Mouse (Mus musculus): ENCODE results near the gene Zfp346. TPM values are rescaled to one million over a fixed set of nuclear protein-coding genes. Genes with fewer than 3 reads are reported as not detected.

Zfp346 gene
- polyA plus RNA-seq (2012; fragmentation: generic; extraction: Trizol) = 64.0 TPM

GRCm38 (mm10) chr13:55105045-55105952 is at the start of gene Zfp346:
Gene Zfp346, plus strand, starts transcription at chr13:55105311.
- TF ChIP-seq POLR2AphosphoS2 (IDR thresholded peaks at IDR 0.05; ENCODE audit: insufficient read length, low read depth) = peak; percentile 98
- peak; percentile 95 for TF ChIP-seq POLR2A (IDR thresholded peaks at IDR 0.05; ENCODE audit: insufficient read length, low read depth)
- no peak for TF ChIP-seq TCF3 (IDR thresholded peaks at IDR 0.05; ENCODE audit: insufficient read length, low read depth)
- TF ChIP-seq REST (IDR thresholded peaks at IDR 0.05; ENCODE audit: insufficient read depth, insufficient read length) = peak; percentile 5
- TF ChIP-seq MAX (IDR thresholded peaks at IDR 0.05; ENCODE audit: low read depth) = no peak
- peak within 1 kb of the TSS; percentile 92 for H3K4me3 ChIP-seq
- peak within 1 kb of the TSS; percentile 99 for H3K4me2 ChIP-seq (ENCODE audit: low read depth)
- H3K36me3 ChIP-seq (ENCODE audit: control insufficient read depth, insufficient read depth) = no peaks in the 10 kb centered on the region
- no peaks in the 10 kb centered on the region for H3K27me3 ChIP-seq (ENCODE audit: control insufficient read depth, insufficient read depth, insufficient read length)
- H3K79me2 ChIP-seq (ENCODE audit: control insufficient read depth, insufficient read depth) = peaks cover 45% of the 10 kb centered on the region
- peak within 1 kb of the TSS; percentile 64 for H3ac ChIP-seq (ENCODE audit: control insufficient read depth, insufficient read length)

- H3ac ChIP-seq (ENCODE audit: control insufficient read depth, insufficient read length) = no peak overlapping the region
- peaks cover 32% of the 10 kb centered on the region for H3K36me3 ChIP-seq (ENCODE audit: control insufficient read depth, insufficient read depth)
- H3K4me3 ChIP-seq = no peak overlapping the region
- no peak overlapping the region for H3K4me2 ChIP-seq (ENCODE audit: low read depth)
- no peak for TF ChIP-seq E2F4 (IDR thresholded peaks at IDR 0.05; ENCODE audit: insufficient read depth)
- no peak for TF ChIP-seq MYOG (IDR thresholded peaks at IDR 0.05; ENCODE audit: control insufficient read depth in 1 of 3, insufficient read depth in 1 of 3, insufficient read length in 2 of 3, low read depth in 2 of 3)
- TF ChIP-seq MAX (IDR thresholded peaks at IDR 0.05; ENCODE audit: low read depth) = no peak
- TF ChIP-seq SRF (IDR thresholded peaks at IDR 0.05; ENCODE audit: control insufficient read depth, insufficient read length, low read depth) = no peak
- TF ChIP-seq USF1 (IDR thresholded peaks at IDR 0.05; ENCODE audit: low read depth) = no peak
- TF ChIP-seq TCF12 (IDR thresholded peaks at IDR 0.05; ENCODE audit: insufficient read depth, poor library complexity, severe bottlenecking) = no peak
- no peak for TF ChIP-seq TCF3 (IDR thresholded peaks at IDR 0.05; ENCODE audit: insufficient read length, low read depth)
- no peak for TF ChIP-seq MYOD1 (IDR thresholded peaks at IDR 0.05; ENCODE audit: control insufficient read depth in 1 of 3, insufficient read length in 2 of 3, low read depth in 2 of 3)
- TF ChIP-seq POLR2A (IDR thresholded peaks at IDR 0.05; ENCODE audit: insufficient read length, low read depth) = no peak
- TF ChIP-seq REST (IDR thresholded peaks at IDR 0.05; ENCODE audit: insufficient read depth, insufficient read length) = no peak
- no peak for TF ChIP-seq POLR2AphosphoS2 (IDR thresholded peaks at IDR 0.05; ENCODE audit: insufficient read length, low read depth)
- no peak for TF ChIP-seq CEBPB (IDR thresholded peaks at IDR 0.05; ENCODE audit: insufficient read depth, poor library complexity, severe bottlenecking)
- no peaks in the 10 kb centered on the region for H3K79me2 ChIP-seq (ENCODE audit: control insufficient read depth, insufficient read depth)
- H3K27me3 ChIP-seq (ENCODE audit: control insufficient read depth, insufficient read depth, insufficient read length) = no peaks in the 10 kb centered on the region
Measured at GRCm38 (mm10) chr13:55058042-55058441, 47.1 kb upstream of the Zfp346 start.

- Histone ChIP-seq H3K36me3 (ENCODE audit: control insufficient read depth, insufficient read depth) (peaks cover 5% of the 10 kb centered on the region), H3K4me2 (ENCODE audit: low read depth) (no peak overlapping the region), H3K4me3 (no peak overlapping the region), H3ac (ENCODE audit: control insufficient read depth, insufficient read length) (no peak overlapping the region), H3K79me2 (ENCODE audit: control insufficient read depth, insufficient read depth) (no peaks in the 10 kb centered on the region), H3K27me3 (ENCODE audit: control insufficient read depth, insufficient read depth, insufficient read length) (no peaks in the 10 kb centered on the region)
- TF ChIP-seq CEBPB (IDR thresholded peaks at IDR 0.05; ENCODE audit: insufficient read depth, poor library complexity, severe bottlenecking) = no peak
- no peak for TF ChIP-seq E2F4 (IDR thresholded peaks at IDR 0.05; ENCODE audit: insufficient read depth)
- TF ChIP-seq MAX (IDR thresholded peaks at IDR 0.05; ENCODE audit: low read depth) = no peak
- TF ChIP-seq POLR2AphosphoS2 (IDR thresholded peaks at IDR 0.05; ENCODE audit: insufficient read length, low read depth) = no peak
- TF ChIP-seq MYOD1 (IDR thresholded peaks at IDR 0.05; ENCODE audit: control insufficient read depth in 1 of 3, insufficient read length in 2 of 3, low read depth in 2 of 3) = no peak
- no peak for TF ChIP-seq TCF12 (IDR thresholded peaks at IDR 0.05; ENCODE audit: insufficient read depth, poor library complexity, severe bottlenecking)
- no peak for TF ChIP-seq USF1 (IDR thresholded peaks at IDR 0.05; ENCODE audit: low read depth)
- TF ChIP-seq TCF3 (IDR thresholded peaks at IDR 0.05; ENCODE audit: insufficient read length, low read depth) = no peak
- no peak for TF ChIP-seq REST (IDR thresholded peaks at IDR 0.05; ENCODE audit: insufficient read depth, insufficient read length)
- no peak for TF ChIP-seq SRF (IDR thresholded peaks at IDR 0.05; ENCODE audit: control insufficient read depth, insufficient read length, low read depth)
- no peak for TF ChIP-seq POLR2A (IDR thresholded peaks at IDR 0.05; ENCODE audit: insufficient read length, low read depth)
- TF ChIP-seq MYOG (IDR thresholded peaks at IDR 0.05; ENCODE audit: control insufficient read depth in 1 of 3, insufficient read depth in 1 of 3, insufficient read length in 2 of 3, low read depth in 2 of 3) = no peak
Measured at GRCm38 (mm10) chr13:55063276-55063675, 41.8 kb upstream of the Zfp346 start.

- H3K36me3 ChIP-seq (ENCODE audit: control insufficient read depth, insufficient read depth) = peaks cover 21% of the 10 kb centered on the region
- TF ChIP-seq USF1 (IDR thresholded peaks at IDR 0.05; ENCODE audit: low read depth) (no peak), POLR2AphosphoS2 (IDR thresholded peaks at IDR 0.05; ENCODE audit: insufficient read length, low read depth) (no peak), MYOG (IDR thresholded peaks at IDR 0.05; ENCODE audit: control insufficient read depth in 1 of 3, insufficient read depth in 1 of 3, insufficient read length in 2 of 3, low read depth in 2 of 3) (no peak), MYOD1 (IDR thresholded peaks at IDR 0.05; ENCODE audit: control insufficient read depth in 1 of 3, insufficient read length in 2 of 3, low read depth in 2 of 3) (no peak), SRF (IDR thresholded peaks at IDR 0.05; ENCODE audit: control insufficient read depth, insufficient read length, low read depth) (no peak), MAX (IDR thresholded peaks at IDR 0.05; ENCODE audit: low read depth) (no peak), TCF12 (IDR thresholded peaks at IDR 0.05; ENCODE audit: insufficient read depth, poor library complexity, severe bottlenecking) (no peak), E2F4 (IDR thresholded peaks at IDR 0.05; ENCODE audit: insufficient read depth) (no peak), TCF3 (IDR thresholded peaks at IDR 0.05; ENCODE audit: insufficient read length, low read depth) (no peak), CEBPB (IDR thresholded peaks at IDR 0.05; ENCODE audit: insufficient read depth, poor library complexity, severe bottlenecking) (no peak), POLR2A (IDR thresholded peaks at IDR 0.05; ENCODE audit: insufficient read length, low read depth) (no peak), REST (IDR thresholded peaks at IDR 0.05; ENCODE audit: insufficient read depth, insufficient read length) (no peak)
- no peaks in the 10 kb centered on the region for H3K79me2 ChIP-seq (ENCODE audit: control insufficient read depth, insufficient read depth)
- no peak overlapping the region for H3K4me2 ChIP-seq (ENCODE audit: low read depth)
- no peak overlapping the region for H3ac ChIP-seq (ENCODE audit: control insufficient read depth, insufficient read length)
- H3K27me3 ChIP-seq (ENCODE audit: control insufficient read depth, insufficient read depth, insufficient read length) = no peaks in the 10 kb centered on the region
- H3K4me3 ChIP-seq = no peak overlapping the region
Measured at GRCm38 (mm10) chr13:55069719-55070118, 35.4 kb upstream of the Zfp346 start.
